Mouse (Mus musculus): ENCODE results near the gene Cox17. TPM values are rescaled to one million over a fixed set of nuclear protein-coding genes. Genes with fewer than 3 reads are reported as not detected.
A peak's percentile ranks its signal among the peaks of the same experiment; 100 is the strongest.
"Not testable (repeated sequence)": the region's sequence is repeated elsewhere in the genome, so short reads cannot be mapped to it uniquely, and the experiment has no call there.

The Cox17 gene
- polyA plus RNA-seq, 1 experiment from 2014 or later: 74.4 TPM

DNA sequence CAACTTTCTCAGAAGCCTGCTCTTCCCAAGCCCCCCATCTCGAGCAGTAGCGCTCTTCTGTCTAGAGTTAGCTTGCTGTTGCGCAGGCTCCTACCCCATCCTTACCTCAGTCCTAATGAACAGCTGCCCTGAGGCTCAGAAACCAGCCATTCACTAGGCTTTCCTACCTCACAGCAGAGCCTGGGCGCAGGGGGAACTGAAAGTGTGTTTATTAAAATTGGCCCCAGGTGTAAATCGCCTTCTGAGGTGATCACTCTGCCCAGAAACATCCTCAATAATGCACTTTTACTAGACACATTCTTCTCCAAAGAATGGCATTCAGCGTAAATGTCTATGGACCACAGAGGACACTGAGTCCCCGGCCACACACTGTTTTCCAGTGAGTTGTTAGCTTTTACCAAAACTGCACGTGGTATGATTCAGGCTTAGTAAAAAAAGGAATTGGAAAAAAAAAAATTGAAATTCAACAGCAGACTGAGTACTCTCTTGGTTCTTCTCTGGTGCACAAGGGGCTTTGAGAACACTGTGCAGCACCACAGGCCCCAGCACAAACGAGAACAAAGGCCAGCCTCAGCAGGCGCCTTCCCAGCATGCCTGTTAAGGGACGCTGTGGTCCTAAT, 19.9 kb upstream of the Cox17 start:
- 75% methylated on average over 11 of the region's 11 CpGs for WGBS

GRCm38 (mm10) chr16:38329340-38329739, 17.5 kb upstream of the Cox17 start:
- WGBS: 88% methylated on average over 3 of the region's 3 CpGs
- Histone ChIP-seq H3K27ac (replicated peaks) (no peak overlapping the region), H3K4me1 (replicated peaks) (no peaks in the 10 kb centered on the region), H3K9me3 (no peaks in the 10 kb centered on the region), H3K9ac (no peak overlapping the region), H3K4me3 (no peak overlapping the region), H3K27me3 (no peaks in the 10 kb centered on the region), H3K36me3 (no peaks in the 10 kb centered on the region), H3K4me2 (no peak overlapping the region)
- no peak for ATAC-seq (ENCODE audit: low FRiP score, low read depth)

More for the DNA sequence above, 19.9 kb upstream of the Cox17 start:
- Histone ChIP-seq H3K27ac (replicated peaks) (no peak overlapping the region), H3K4me1 (replicated peaks) (no peaks in the 10 kb centered on the region), H3K27me3 (no peaks in the 10 kb centered on the region), H3K9ac (no peak overlapping the region), H3K4me2 (no peak overlapping the region), H3K4me3 (no peak overlapping the region), H3K36me3 (no peaks in the 10 kb centered on the region), H3K9me3 (no peaks in the 10 kb centered on the region)
- no peak for ATAC-seq (ENCODE audit: low FRiP score, low read depth)

DNA sequence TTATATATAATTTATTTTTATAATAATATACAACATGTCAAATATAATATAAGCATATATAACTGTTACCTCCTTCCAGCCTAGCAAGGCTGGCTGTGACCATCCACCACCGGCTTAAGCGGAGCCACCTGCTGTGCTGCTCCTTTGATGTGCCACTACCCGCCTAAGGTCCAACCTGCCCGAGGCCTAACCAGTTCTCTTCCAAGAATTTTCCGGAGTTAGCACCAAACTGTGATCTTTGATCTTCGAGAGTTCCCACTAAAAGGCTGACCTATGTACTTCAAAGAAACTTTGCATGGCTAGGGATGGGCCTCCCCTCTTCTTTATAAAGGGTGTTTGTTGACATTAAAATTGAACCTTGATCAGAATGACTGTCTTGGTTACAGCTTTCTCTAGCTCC, 12.4 kb upstream of the Cox17 start:
- Histone ChIP-seq H3K9me3 (no peaks in the 10 kb centered on the region), H3K4me2 (no peak overlapping the region), H3K27ac (replicated peaks) (no peak overlapping the region), H3K4me3 (no peak overlapping the region), H3K9ac (no peak overlapping the region), H3K4me1 (replicated peaks) (no peaks in the 10 kb centered on the region), H3K36me3 (no peaks in the 10 kb centered on the region), H3K27me3 (no peaks in the 10 kb centered on the region)
- 54% methylated on average over 6 of the region's 6 CpGs for WGBS
- no peak for ATAC-seq (ENCODE audit: low FRiP score, low read depth)

- not testable (repeated sequence) for ATAC-seq (ENCODE audit: low FRiP score, low read depth)
Measured at GRCm38 (mm10) chr16:38338077-38338476, 8.7 kb upstream of the Cox17 start.

GRCm38 (mm10) chr16:38341396-38342324, 5.1 kb upstream of the Cox17 start, which contains the start of gene Maats1:
Maats1 (minus strand) TSS chr16:38342143.
- peak within 1 kb of the TSS; percentile 51; the same call in 1 of the 2 replicates for H3K27ac ChIP-seq (replicated peaks)
- WGBS: 8% methylated on average over 30 of the region's 30 CpGs
- H3K27me3 ChIP-seq: no peaks in the 10 kb centered on the region
- H3K9ac ChIP-seq: peak within 1 kb of the TSS; percentile 59
- peak; percentile 89 for ATAC-seq (ENCODE audit: low FRiP score, low read depth)
- peaks cover 13% of the 10 kb centered on the region for H3K4me1 ChIP-seq (replicated peaks)
- no peaks in the 10 kb centered on the region for H3K36me3 ChIP-seq
- peak within 1 kb of the TSS; percentile 47 for H3K4me3 ChIP-seq
- peak within 1 kb of the TSS; percentile 89 for H3K4me2 ChIP-seq
- H3K9me3 ChIP-seq: no peaks in the 10 kb centered on the region

More at GRCm38 (mm10) chr16:38338077-38338476, 8.7 kb upstream of the Cox17 start:
- H3K4me3 ChIP-seq; H3K4me1 ChIP-seq (replicated peaks); H3K27ac ChIP-seq (replicated peaks); H3K9ac ChIP-seq; H3K4me2 ChIP-seq; H3K36me3 ChIP-seq; H3K27me3 ChIP-seq; H3K9me3 ChIP-seq: not testable (repeated sequence)
- 90% methylated on average over 4 of the region's 4 CpGs for WGBS

GRCm38 (mm10) chr16:38344941-38345725, 1.7 kb upstream of the Cox17 start:
- H3K4me3 ChIP-seq: no peak overlapping the region
- H3K9me3 ChIP-seq: no peaks in the 10 kb centered on the region
- H3K36me3 ChIP-seq: peaks cover 9% of the 10 kb centered on the region
- no peak overlapping the region for H3K9ac ChIP-seq
- H3K4me2 ChIP-seq: no peak overlapping the region
- H3K27me3 ChIP-seq: no peaks in the 10 kb centered on the region
- no peak for ATAC-seq (ENCODE audit: low FRiP score, low read depth)
- no peak overlapping the region for H3K27ac ChIP-seq (replicated peaks)
- peaks cover 21% of the 10 kb centered on the region for H3K4me1 ChIP-seq (replicated peaks)
- 85% methylated on average over 3 of the region's 3 CpGs for WGBS

DNA sequence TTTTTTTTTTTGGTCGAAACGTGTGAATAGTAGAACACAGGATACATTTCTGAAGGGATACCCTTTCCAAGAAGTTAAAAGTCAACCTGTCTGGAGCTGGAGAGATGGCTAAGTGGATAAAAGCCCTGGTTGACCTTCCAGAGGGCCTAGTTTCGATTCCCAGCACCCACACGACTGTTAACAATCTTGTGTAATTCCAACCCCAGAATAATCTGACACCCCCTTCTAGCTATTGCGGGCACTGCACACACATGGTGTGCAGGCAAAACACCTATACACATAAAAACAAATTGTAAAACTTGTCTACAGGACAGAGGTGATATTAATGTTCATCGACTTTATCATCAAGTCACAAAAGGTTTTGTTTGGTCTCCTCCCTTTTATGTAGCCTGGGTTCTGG, 797 bp downstream of the Cox17 start:
- Histone ChIP-seq H3K4me1 (replicated peaks) (peaks cover 12% of the 10 kb centered on the region), H3K4me2 (peak overlapping the region; percentile 66), H3K27ac (replicated peaks) (no peak overlapping the region), H3K9me3 (no peaks in the 10 kb centered on the region), H3K9ac (no peak overlapping the region; the same call in 1 of the 2 replicates), H3K36me3 (peaks cover 27% of the 10 kb centered on the region), H3K4me3 (peak overlapping the region; percentile 57), H3K27me3 (no peaks in the 10 kb centered on the region)
- 67% methylated on average over 6 of the region's 6 CpGs for WGBS
- ATAC-seq (ENCODE audit: low FRiP score, low read depth): no peak

GRCm38 (mm10) chr16:38348217-38348761, 1.5 kb downstream of the Cox17 start:
- no peaks in the 10 kb centered on the region for H3K9me3 ChIP-seq
- H3K36me3 ChIP-seq: peaks cover 27% of the 10 kb centered on the region
- no peak overlapping the region for H3K9ac ChIP-seq
- H3K27me3 ChIP-seq: no peaks in the 10 kb centered on the region
- no peak overlapping the region for H3K27ac ChIP-seq (replicated peaks)
- H3K4me3 ChIP-seq: no peak overlapping the region
- H3K4me2 ChIP-seq: no peak overlapping the region
- WGBS: 93% methylated on average over 9 of the region's 9 CpGs
- peaks cover 12% of the 10 kb centered on the region for H3K4me1 ChIP-seq (replicated peaks)
- no peak for ATAC-seq (ENCODE audit: low FRiP score, low read depth)

GRCm38 (mm10) chr16:38349881-38350280, 3.1 kb downstream of the Cox17 start:
- H3K4me2 ChIP-seq: no peak overlapping the region
- WGBS: 96% methylated on average over 2 of the region's 2 CpGs
- H3K27ac ChIP-seq (replicated peaks): no peak overlapping the region
- no peak overlapping the region for H3K4me3 ChIP-seq
- H3K36me3 ChIP-seq: peaks cover 27% of the 10 kb centered on the region
- no peak for ATAC-seq (ENCODE audit: low FRiP score, low read depth)
- no peak overlapping the region for H3K9ac ChIP-seq
- H3K4me1 ChIP-seq (replicated peaks): peaks cover 12% of the 10 kb centered on the region
- no peaks in the 10 kb centered on the region for H3K27me3 ChIP-seq
- no peaks in the 10 kb centered on the region for H3K9me3 ChIP-seq

DNA sequence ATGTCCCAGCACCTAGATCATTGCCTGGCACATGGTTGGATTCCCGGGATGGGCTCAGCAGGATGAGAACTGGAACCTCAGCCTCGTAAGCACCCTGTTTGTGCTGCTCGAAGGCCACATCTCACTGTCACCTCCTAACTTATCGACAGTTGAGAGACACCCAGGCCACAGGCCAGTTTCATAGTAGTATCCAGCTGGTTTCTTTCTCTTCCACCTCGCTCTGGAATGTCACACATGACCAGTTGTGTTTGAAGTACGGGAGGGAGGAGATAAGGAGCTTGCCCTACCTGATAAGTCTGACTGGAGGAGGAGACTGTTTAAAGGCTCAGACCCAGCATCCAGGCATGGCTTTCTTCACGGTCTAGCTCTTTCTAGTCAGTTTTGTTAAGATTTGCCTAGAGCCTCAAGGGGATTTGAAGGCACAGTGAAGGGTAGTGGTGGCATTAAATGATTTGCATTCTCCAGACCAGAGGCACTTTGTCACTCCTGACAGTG, 3.6 kb downstream of the Cox17 start:
- H3K9me3 ChIP-seq: no peaks in the 10 kb centered on the region
- no peak overlapping the region for H3K9ac ChIP-seq
- H3K4me3 ChIP-seq: no peak overlapping the region
- H3K4me1 ChIP-seq (replicated peaks): peaks cover 12% of the 10 kb centered on the region
- no peak overlapping the region for H3K4me2 ChIP-seq
- H3K36me3 ChIP-seq: peaks cover 27% of the 10 kb centered on the region
- H3K27ac ChIP-seq (replicated peaks): no peak overlapping the region
- ATAC-seq (ENCODE audit: low FRiP score, low read depth): no peak
- H3K27me3 ChIP-seq: no peaks in the 10 kb centered on the region
- 88% methylated on average over 7 of the region's 7 CpGs for WGBS

- H3K27ac ChIP-seq (replicated peaks): no peak overlapping the region
Measured at GRCm38 (mm10) chr16:38350939-38351338, 4.1 kb downstream of the Cox17 start.

More at GRCm38 (mm10) chr16:38350939-38351338, 4.1 kb downstream of the Cox17 start:
- Histone ChIP-seq H3K4me3 (no peak overlapping the region), H3K4me1 (replicated peaks) (peaks cover 12% of the 10 kb centered on the region), H3K27me3 (no peaks in the 10 kb centered on the region), H3K4me2 (no peak overlapping the region), H3K36me3 (peaks cover 27% of the 10 kb centered on the region), H3K9ac (no peak overlapping the region), H3K9me3 (no peaks in the 10 kb centered on the region)
- 90% methylated on average over 6 of the region's 6 CpGs for WGBS
- no peak for ATAC-seq (ENCODE audit: low FRiP score, low read depth)

All from hindbrain, embryonic 15.5 days (tissue).